Mouse (Mus musculus) heart, adult 10 weeks (tissue): ENCODE measurements around the gene Tnfsf13. TPM values are rescaled to one million over a fixed set of nuclear protein-coding genes. Genes with fewer than 3 reads are reported as not detected.

Experiments used
- polyA plus RNA-seq: library from polyadenylated mRNA; stranded (reverse); fragments of 350-450 nt; fragmentation: Illumina TruSeq; extraction: RNeasy Lipid Tissue Mini Kit (QIAGEN cat#74804); gene quantifications from one replicate; pipeline ENCODE4 v1.2.3, GENCODE M21; 2014; ENCODE audit warnings: low read depth, low replicate concordance

Tnfsf13 gene
- polyA plus RNA-seq, result 3.4 TPM

DNA sequence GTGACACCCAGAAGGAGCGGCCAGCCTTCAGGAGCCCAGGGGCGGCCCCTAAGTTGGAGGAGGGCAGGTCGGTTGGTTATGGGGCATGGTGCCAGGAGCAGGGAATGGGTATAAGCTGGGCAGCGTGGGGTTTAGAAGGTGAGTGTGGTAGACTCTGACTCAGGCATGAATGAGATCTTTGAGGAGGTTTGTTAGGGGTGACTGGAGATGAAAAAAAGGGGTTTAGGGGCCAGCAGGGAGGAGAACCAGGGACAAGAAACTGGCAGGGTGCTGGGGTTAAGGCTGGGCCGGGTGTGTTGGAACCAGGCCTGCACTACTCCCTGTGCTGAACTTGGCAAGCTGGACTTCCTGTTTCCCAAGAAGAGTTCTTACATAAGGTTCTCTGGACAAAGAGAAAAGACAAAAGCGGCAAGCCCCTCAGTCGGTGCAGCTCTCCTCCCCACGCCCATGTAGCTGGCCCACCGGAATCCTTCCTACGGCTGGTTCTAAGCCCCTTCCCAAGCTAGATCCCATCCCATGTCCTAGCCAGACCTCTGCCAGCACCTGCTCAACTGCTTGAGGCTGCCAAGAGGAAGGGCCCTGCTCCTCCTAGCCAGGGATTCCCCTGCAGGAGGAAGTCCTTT is at the start of gene Tnfsf13:
Tnfsf13 (minus strand) TSS at position 259 of the 623 bp plus-strand sequence.

GRCm38 (mm10) chr11:69695361-69696181 is 10.0 kb upstream of the Tnfsf13 start, which contains the start of the genes Tnfsf12 and Tnfsfm13:
Gene Tnfsf12 (minus strand): TSS chr11:69695849.
Gene Tnfsfm13 (minus strand): TSS chr11:69696098.

DNA sequence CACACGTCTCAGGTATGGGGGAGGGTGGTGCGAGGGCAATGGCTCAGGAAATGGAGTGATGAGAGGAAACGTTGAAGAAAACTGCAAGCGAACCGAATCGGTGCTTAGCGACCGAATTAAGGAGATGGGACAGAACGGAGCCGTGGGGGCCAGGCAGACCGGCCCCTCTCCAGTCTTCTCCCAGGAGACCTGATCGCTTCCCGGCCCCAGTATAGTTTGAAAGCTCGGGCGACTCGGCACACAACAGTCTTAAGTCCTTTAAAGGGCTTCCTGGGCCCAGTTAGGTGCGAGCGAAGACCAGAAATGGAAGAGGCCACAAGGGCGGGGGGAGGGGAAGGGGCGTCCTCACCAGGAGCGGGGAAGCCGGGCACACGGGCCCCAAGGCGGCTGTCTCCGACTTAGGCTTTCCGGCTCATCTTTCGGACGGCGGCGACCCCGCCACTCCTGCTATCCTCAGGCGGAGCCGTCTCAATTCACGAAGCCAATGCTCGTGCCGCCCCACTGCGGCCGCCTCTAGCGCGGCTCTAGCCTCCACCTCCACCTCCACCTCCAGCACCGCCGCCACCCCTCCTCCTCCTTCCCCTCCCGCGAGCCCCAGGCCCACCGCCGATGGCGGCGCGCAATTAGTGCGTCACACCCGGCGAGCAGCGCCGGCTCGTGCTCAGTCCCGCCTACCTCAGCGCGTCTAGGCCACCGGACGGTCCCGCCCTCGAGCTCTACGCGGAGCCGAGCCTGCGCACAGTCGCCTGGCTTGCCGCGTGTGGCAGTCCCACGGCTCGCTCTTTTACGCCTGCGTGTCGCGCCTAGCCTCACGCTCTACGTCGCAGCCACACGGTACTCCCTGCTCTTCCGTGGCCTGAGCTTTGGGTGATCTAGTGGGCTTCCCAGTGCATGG is 4.0 kb downstream of the Tnfsf13 start, which contains the start of gene Senp3:
Senp3 (minus strand) TSS at position 771 of the 895 bp plus-strand sequence.

GRCm38 (mm10) chr11:69672211-69672706 is 13.3 kb downstream of the Tnfsf13 start, which contains the start of gene Eif4a1:
Gene Eif4a1 (minus strand): TSS chr11:69672423.

GRCm38 (mm10) chr11:69665961-69666664 is 19.5 kb downstream of the Tnfsf13 start, which contains the start of gene Cd68:
Gene Cd68 (minus strand): TSS chr11:69666153.

GRCm38 (mm10) chr11:69662213-69662966 is 23.2 kb downstream of the Tnfsf13 start, which contains the start of gene Mpdu1:
Gene Mpdu1 (minus strand): TSS chr11:69662642.

DNA sequence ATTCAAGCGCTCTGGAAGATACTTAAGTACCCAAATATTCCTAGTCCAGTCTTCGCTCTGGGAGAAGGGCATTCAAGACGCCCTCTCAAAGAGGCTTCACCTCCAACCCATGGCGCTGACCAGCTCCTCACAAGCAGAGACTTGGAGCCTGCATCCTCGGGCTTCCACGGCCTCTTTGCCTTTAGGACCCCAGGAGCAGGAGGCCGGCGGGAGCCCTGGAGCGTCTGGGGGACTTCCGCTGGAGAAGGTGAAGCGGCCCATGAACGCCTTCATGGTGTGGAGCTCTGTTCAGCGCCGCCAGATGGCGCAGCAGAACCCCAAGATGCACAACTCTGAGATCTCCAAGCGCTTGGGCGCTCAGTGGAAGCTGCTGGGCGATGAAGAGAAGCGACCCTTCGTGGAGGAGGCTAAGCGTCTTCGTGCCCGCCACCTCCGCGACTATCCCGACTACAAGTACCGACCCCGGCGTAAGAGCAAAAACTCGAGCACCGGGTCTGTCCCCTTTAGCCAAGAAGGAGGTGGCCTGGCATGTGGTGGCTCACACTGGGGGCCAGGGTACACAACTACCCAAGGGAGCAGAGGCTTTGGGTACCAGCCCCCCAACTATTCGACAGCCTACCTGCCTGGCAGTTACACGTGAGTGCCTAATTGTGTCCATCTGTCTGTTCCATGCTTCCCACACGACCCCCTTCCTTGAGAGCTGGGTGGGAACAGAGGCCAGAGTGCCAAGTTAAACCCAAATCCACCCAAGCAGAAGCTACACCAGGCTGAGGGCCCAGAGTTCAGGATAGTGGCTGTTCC is 30.1 kb downstream of the Tnfsf13 start, which contains the start of gene Sox15:
Sox15 (plus strand) TSS at position 51 of the 801 bp plus-strand sequence.

Other genes with a start within 250 kb of the Tnfsf13 start
- 0.13 TPM for gene Dnah2, start 136.7 kb downstream of the Tnfsf13 start, polyA plus RNA-seq
- gene Efnb3, start 125.6 kb downstream of the Tnfsf13 start, polyA plus RNA-seq, result 54.0 TPM
- gene Wrap53, start 105.5 kb downstream of the Tnfsf13 start, polyA plus RNA-seq, result 7.1 TPM
- 15.7 TPM for gene Trp53, start 105.4 kb downstream of the Tnfsf13 start, polyA plus RNA-seq
- 18.5 TPM for gene Atp1b2, start 79.8 kb downstream of the Tnfsf13 start, polyA plus RNA-seq
- gene Shbg, start 67.9 kb downstream of the Tnfsf13 start, polyA plus RNA-seq, result not detected
- 7.8 TPM for gene Sat2, start 63.8 kb downstream of the Tnfsf13 start, polyA plus RNA-seq
- gene Fxr2, start 52.8 kb downstream of the Tnfsf13 start, polyA plus RNA-seq, result 102 TPM
- gene Sox15, start 30.5 kb downstream of the Tnfsf13 start, polyA plus RNA-seq, result not detected
- 26.2 TPM for gene Mpdu1, start 23.1 kb downstream of the Tnfsf13 start, polyA plus RNA-seq
- gene Cd68, start 19.6 kb downstream of the Tnfsf13 start, polyA plus RNA-seq, result 10.7 TPM
- gene Eif4a1, start 13.4 kb downstream of the Tnfsf13 start, polyA plus RNA-seq, result 274 TPM
- 55.9 TPM for gene Senp3, start 3.7 kb downstream of the Tnfsf13 start, polyA plus RNA-seq
- 19.9 TPM for gene Tnfsf12, start 10.1 kb upstream of the Tnfsf13 start, polyA plus RNA-seq
- gene Tnfsfm13, start 10.3 kb upstream of the Tnfsf13 start, polyA plus RNA-seq, result 10.4 TPM
- gene Polr2a, start 72.9 kb upstream of the Tnfsf13 start, polyA plus RNA-seq, result 20.8 TPM
- gene Slc35g3, start 76.2 kb upstream of the Tnfsf13 start, polyA plus RNA-seq, result not detected
- 24.0 TPM for gene Zbtb4, start 80.1 kb upstream of the Tnfsf13 start, polyA plus RNA-seq
- 7.0 TPM for gene Chrnb1, start 110.2 kb upstream of the Tnfsf13 start, polyA plus RNA-seq
- 3.8 TPM for gene Fgf11, start 116.1 kb upstream of the Tnfsf13 start, polyA plus RNA-seq
- gene Tmem102, start 119.8 kb upstream of the Tnfsf13 start, polyA plus RNA-seq, result not detected
- not detected for gene Gm39566, start 129.5 kb upstream of the Tnfsf13 start, polyA plus RNA-seq
- gene Spem2, start 132.7 kb upstream of the Tnfsf13 start, polyA plus RNA-seq, result not detected
- not detected for gene Spem1, start 136.4 kb upstream of the Tnfsf13 start, polyA plus RNA-seq
- 5.0 TPM for gene Nlgn2, start 152.0 kb upstream of the Tnfsf13 start, polyA plus RNA-seq
- gene Tmem256, start 152.7 kb upstream of the Tnfsf13 start, polyA plus RNA-seq, result 282 TPM
- 23.8 TPM for gene Plscr3, start 160.6 kb upstream of the Tnfsf13 start, polyA plus RNA-seq
- not detected for gene Tnk1, start 172.9 kb upstream of the Tnfsf13 start, polyA plus RNA-seq
- gene Tmem95, start 192.2 kb upstream of the Tnfsf13 start, polyA plus RNA-seq, result not detected
- gene Kctd11, start 195.6 kb upstream of the Tnfsf13 start, polyA plus RNA-seq, result 4.2 TPM
- gene Acap1, start 209.8 kb upstream of the Tnfsf13 start, polyA plus RNA-seq, result 0.81 TPM
- 2.9 TPM for gene 2810408A11Rik, start 215.2 kb upstream of the Tnfsf13 start, polyA plus RNA-seq
- gene Neurl4, start 215.3 kb upstream of the Tnfsf13 start, polyA plus RNA-seq, result 37.7 TPM
- 44.4 TPM for gene Gps2, start 228.1 kb upstream of the Tnfsf13 start, polyA plus RNA-seq
- gene Eif5a, start 236.2 kb upstream of the Tnfsf13 start, polyA plus RNA-seq, result 482 TPM